In genomic region chr15:84729685-84730084, GRCm38 (mm10) we compare ENCODE assay signal across 11 mouse cellular contexts. TPM values are rescaled to one million over a fixed set of nuclear protein-coding genes. Genes with fewer than 3 reads are reported as not detected.
DNase-seq lines count a peak whose midpoint lies in the region; ATAC-seq lines count a peak whose summit lies in the region.
"Had no signal": no experiment of that assay in that cellular context is flagged by ENCODE, and none has a peak within 500 bp of the region (broad histone marks: within the 10 kb centered on the region; RNA-seq: fewer than 3 reads in every experiment).

No protein-coding gene starts in this region.

- ATAC-seq in hindbrain, embryonic 15.5 days (ENCODE audit: low FRiP score, low read depth), result peak; percentile 60; the same call in 1 of the 2 replicates
- no peak; the same call in 1 of the 2 replicates for ATAC-seq in hindbrain, embryonic 14.5 days (ENCODE audit: low FRiP score)

- no peaks in the 10 kb centered on the region for H3K27me3 ChIP-seq in hindbrain, embryonic 15.5 days
- no peaks in the 10 kb centered on the region for H3K27me3 ChIP-seq in hindbrain, embryonic 14.5 days (ENCODE audit: control insufficient read depth, insufficient read depth, low read length)
- H3K27me3 ChIP-seq: heart, embryonic 15.5 days; limb, embryonic 12.5 days had no signal

- 60% methylated on average over 6 of the region's 6 CpGs for WGBS in hindbrain, embryonic 15.5 days
- WGBS in hindbrain, embryonic 14.5 days, result 66% methylated on average over 6 of the region's 6 CpGs

- no peak overlapping the region for H3K9ac ChIP-seq in hindbrain, embryonic 15.5 days
- H3K9ac ChIP-seq in hindbrain, embryonic 14.5 days, result no peak overlapping the region
- H3K9ac ChIP-seq: heart, embryonic 15.5 days; limb, embryonic 12.5 days had no signal

- intact Hi-C loops in heart, postnatal 10 days (cut with DNase I), result no loop called here

- H3K27ac ChIP-seq in hindbrain, embryonic 15.5 days (replicated peaks), result no peak overlapping the region
- no peak overlapping the region for H3K27ac ChIP-seq in hindbrain, embryonic 14.5 days
- H3K27ac ChIP-seq: heart, embryonic 15.5 days; limb, embryonic 12.5 days had no signal

- H3K4me2 ChIP-seq in hindbrain, embryonic 15.5 days, result no peak overlapping the region
- H3K4me2 ChIP-seq in hindbrain, embryonic 14.5 days (replicated peaks), result no peak overlapping the region
- H3K4me2 ChIP-seq: heart, embryonic 15.5 days; limb, embryonic 12.5 days had no signal

- DNase-seq in hindbrain, embryonic 14.5 days (ENCODE audit: low spot score), result no peak
- peak; percentile 33 for DNase-seq in adipocyte (ENCODE audit: low spot score)
- peak; percentile 77 for DNase-seq in adrenal gland, postnatal 14 days
- DNase-seq in heart, postnatal 10 days, result peak; percentile 57 to 62
- no peak for DNase-seq in lung, postnatal 14 days
- DNase-seq in kidney, postnatal 25 days, result no peak
- DNase-seq: kidney, adult 2 months; lung, postnatal 10 days had no signal

- no peaks in the 10 kb centered on the region for H3K9me3 ChIP-seq in hindbrain, embryonic 15.5 days
- no peaks in the 10 kb centered on the region for H3K9me3 ChIP-seq in hindbrain, embryonic 14.5 days (ENCODE audit: control insufficient read depth, low read length)
- H3K9me3 ChIP-seq: heart, embryonic 15.5 days; limb, embryonic 12.5 days had no signal

- peaks cover 20% of the 10 kb centered on the region; the same call in 1 of the 2 replicates for H3K4me1 ChIP-seq in hindbrain, embryonic 15.5 days (replicated peaks)
- H3K4me1 ChIP-seq in hindbrain, embryonic 14.5 days (replicated peaks; ENCODE audit: control insufficient read depth, insufficient read depth, low read length), result peaks cover 10% of the 10 kb centered on the region; the same call in 1 of the 2 replicates

- no peaks in the 10 kb centered on the region for H3K36me3 ChIP-seq in hindbrain, embryonic 15.5 days
- no peaks in the 10 kb centered on the region for H3K36me3 ChIP-seq in hindbrain, embryonic 14.5 days (replicated peaks; ENCODE audit: control insufficient read depth, insufficient read depth)
- H3K36me3 ChIP-seq: heart, embryonic 15.5 days; limb, embryonic 12.5 days had no signal

- H3K4me3 ChIP-seq in hindbrain, embryonic 15.5 days, result no peak overlapping the region
- no peak overlapping the region for H3K4me3 ChIP-seq in hindbrain, embryonic 14.5 days (replicated peaks; ENCODE audit: low read length)
- H3K4me3 ChIP-seq: heart, embryonic 15.5 days; limb, embryonic 12.5 days had no signal

RNA-seq across cellular contexts. Expression of gene Arhgap8, which starts 9.8 kb away (rescaled TPM):
- polyA plus RNA-seq in hindbrain, embryonic 15.5 days (2015; fragmentation: Nextera tagmentation; extraction: Ambion mirVana), result 0.75 and 0.92 TPM in 2 replicates
- polyA plus RNA-seq in hindbrain, embryonic 14.5 days (2014; fragmentation: Nextera tagmentation; extraction: Ambion mirVana), result 0.87 and 1.0 TPM in 2 replicates
- 0.83 and 1.2 TPM in 2 replicates for total RNA-seq in adrenal gland, postnatal 14 days (2021)
- 1 to 10 TPM; 1.6 to 2.0 TPM for total RNA-seq in heart, postnatal 10 days (2021)

Comparison
In these comparisons a context has a peak if more than half of its experiments do, and no peak if none do; other contexts are left out.
1. DNase-seq: peak in adipocyte (single experiment), adrenal gland, postnatal 14 days (single experiment) and heart, postnatal 10 days (2 of 2); none in hindbrain, embryonic 14.5 days (single experiment), lung, postnatal 14 days (single experiment) and kidney, postnatal 25 days (0 of 2).